Mouse (Mus musculus): ENCODE results near the gene Calcb. TPM values are rescaled to one million over a fixed set of nuclear protein-coding genes. Genes with fewer than 3 reads are reported as not detected.

The Calcb gene
- total RNA-seq, 2 experiments from 2014 or later: not detected

GRCm38 (mm10) chr7:114748239-114748638 is 29.8 kb downstream of the Calcb start:
- DNase-seq (ENCODE audit: low spot score in 2 of 2): no peak

GRCm38 (mm10) chr7:114753471-114753870 is 35.0 kb downstream of the Calcb start:
- no peak for DNase-seq (ENCODE audit: low spot score in 2 of 2)

GRCm38 (mm10) chr7:114754196-114754595 is 35.8 kb downstream of the Calcb start:
- DNase-seq (ENCODE audit: low spot score in 2 of 2): no peak

GRCm38 (mm10) chr7:114754626-114755025 is 36.2 kb downstream of the Calcb start:
- DNase-seq (ENCODE audit: low spot score in 2 of 2): no peak

- no peak for DNase-seq (ENCODE audit: low spot score in 2 of 2)
Observed at GRCm38 (mm10) chr7:114762660-114763059, 44.2 kb downstream of the Calcb start.

GRCm38 (mm10) chr7:114765273-114765672 is 46.8 kb downstream of the Calcb start:
- no peak for DNase-seq (ENCODE audit: low spot score in 2 of 2)

GRCm38 (mm10) chr7:114766523-114766922 is 48.1 kb downstream of the Calcb start:
- no peak for DNase-seq (ENCODE audit: low spot score in 2 of 2)

GRCm38 (mm10) chr7:114768516-114768915 is 50.1 kb downstream of the Calcb start:
- DNase-seq (ENCODE audit: low spot score in 2 of 2): no peak

GRCm38 (mm10) chr7:114769041-114769440 is 50.6 kb downstream of the Calcb start:
- no peak for DNase-seq (ENCODE audit: low spot score in 2 of 2)

- DNase-seq (ENCODE audit: low spot score in 2 of 2): no peak
Observed at GRCm38 (mm10) chr7:114770586-114770985, 52.1 kb downstream of the Calcb start.

GRCm38 (mm10) chr7:114771801-114772200 is 53.4 kb downstream of the Calcb start:
- no peak for DNase-seq (ENCODE audit: low spot score in 2 of 2)

Other genes with a start within 250 kb of the Calcb start
- gene Cyp2r1, start 155.7 kb upstream of the Calcb start, total RNA-seq (2021): 1 to 10 TPM; 1.9 to 2.3 TPM
- gene Calca, start 82.3 kb upstream of the Calcb start, total RNA-seq (2021): under 1 TPM; 0.56 to 0.67 TPM
- 1 to 10 TPM; 2.8 to 7.3 TPM for gene Insc, start 25.1 kb downstream of the Calcb start, total RNA-seq (2021)